In the genomic region with DNA sequence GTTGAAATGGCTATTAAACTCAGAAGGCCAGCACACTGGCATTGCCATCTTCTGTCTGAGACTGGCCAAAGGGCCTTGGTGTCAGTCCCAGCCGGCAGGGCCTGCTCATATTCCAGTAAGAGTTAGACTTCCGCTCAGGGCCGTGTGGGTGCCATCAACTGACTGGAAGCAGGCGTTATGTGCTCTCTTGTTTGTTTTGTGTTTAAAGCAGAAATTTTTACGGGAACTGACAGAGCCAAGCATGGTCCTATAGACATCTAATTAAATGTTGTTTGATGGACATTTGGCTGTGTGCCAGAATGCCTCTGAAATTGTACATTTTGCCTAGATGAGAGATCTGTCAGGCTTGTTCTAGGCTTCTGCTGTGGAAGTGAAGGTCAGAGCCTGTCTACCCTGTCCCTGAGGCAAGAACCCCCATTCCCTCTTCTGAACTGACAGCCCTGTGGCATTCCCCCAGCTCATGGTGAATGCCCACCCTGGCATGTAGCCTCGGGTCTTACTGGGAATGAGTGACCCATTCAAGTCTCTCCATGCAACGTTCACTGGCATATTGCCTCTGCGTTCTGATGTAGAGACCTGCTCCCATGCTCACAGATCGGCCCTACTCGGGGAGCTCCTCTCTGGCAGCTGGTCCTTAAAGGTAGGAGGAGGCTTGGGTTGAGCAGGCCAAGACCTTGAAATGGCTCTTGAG, we compare ENCODE assay signal across 23 mouse cellular contexts. TPM values are rescaled to one million over a fixed set of nuclear protein-coding genes. Genes with fewer than 3 reads are reported as not detected.
DNase-seq lines count a peak whose midpoint lies in the region; ATAC-seq and TF ChIP-seq lines count a peak whose summit lies in the region.
"Had no signal": no experiment of that assay in that cellular context is flagged by ENCODE, and none has a peak within 500 bp of the region (broad histone marks: within the 10 kb centered on the region; RNA-seq: fewer than 3 reads in every experiment).

No protein-coding gene starts in this region.

- H3K4me2 ChIP-seq in forebrain, embryonic 15.5 days (replicated peaks): no peak overlapping the region
- H3K4me2 ChIP-seq in forebrain, embryonic 11.5 days (ENCODE audit: low read depth, low read length, severe bottlenecking): no peak overlapping the region
- H3K4me2 ChIP-seq in lung, embryonic 14.5 days: no peak overlapping the region
- H3K4me2 ChIP-seq: hindbrain, embryonic 13.5 days; limb, embryonic 13.5 days; liver, embryonic 12.5 days; midbrain, embryonic 13.5 days had no signal

- peaks cover 75% of the 10 kb centered on the region for H3K36me3 ChIP-seq in forebrain, embryonic 15.5 days
- H3K36me3 ChIP-seq in forebrain, embryonic 11.5 days (ENCODE audit: control insufficient read depth, insufficient read depth, low read length): peaks cover 3% of the 10 kb centered on the region; the same call in 1 of the 2 replicates
- H3K36me3 ChIP-seq in lung, embryonic 14.5 days (ENCODE audit: insufficient read depth): peaks cover 83% of the 10 kb centered on the region

- peaks cover 9% of the 10 kb centered on the region; the same call in 1 of the 2 replicates for H3K4me1 ChIP-seq in forebrain, embryonic 15.5 days
- no peaks in the 10 kb centered on the region for H3K4me1 ChIP-seq in forebrain, embryonic 11.5 days (replicated peaks; ENCODE audit: control insufficient read depth, insufficient read depth, low read length)
- peaks cover 8% of the 10 kb centered on the region for H3K4me1 ChIP-seq in lung, embryonic 14.5 days (ENCODE audit: insufficient read depth)
- H3K4me1 ChIP-seq: hindbrain, embryonic 13.5 days; limb, embryonic 13.5 days; midbrain, embryonic 13.5 days had no signal

- H3K27ac ChIP-seq in forebrain, embryonic 15.5 days (replicated peaks): peak overlapping the region; percentile 7; the same call in 1 of the 2 replicates
- no peak overlapping the region for H3K27ac ChIP-seq in forebrain, embryonic 11.5 days (ENCODE audit: low read depth, low read length)
- no peak overlapping the region for H3K27ac ChIP-seq in lung, embryonic 14.5 days (ENCODE audit: low read depth)
- H3K27ac ChIP-seq: heart, adult 2 months; hindbrain, embryonic 13.5 days; limb, embryonic 13.5 days; liver, embryonic 12.5 days; midbrain, embryonic 13.5 days had no signal

- H3K9ac ChIP-seq in forebrain, embryonic 15.5 days (replicated peaks): no peak overlapping the region
- no peak overlapping the region for H3K9ac ChIP-seq in forebrain, embryonic 11.5 days (ENCODE audit: low read length)
- no peak overlapping the region for H3K9ac ChIP-seq in lung, embryonic 14.5 days
- H3K9ac ChIP-seq: hindbrain, embryonic 13.5 days; limb, embryonic 13.5 days; liver, embryonic 12.5 days; midbrain, embryonic 13.5 days had no signal

- no peak overlapping the region for H3K4me3 ChIP-seq in forebrain, embryonic 15.5 days
- no peak overlapping the region for H3K4me3 ChIP-seq in forebrain, embryonic 11.5 days (ENCODE audit: low read depth, low read length)
- no peak overlapping the region for H3K4me3 ChIP-seq in lung, embryonic 14.5 days (ENCODE audit: low read depth, low read length)
- H3K4me3 ChIP-seq: heart, adult 2 months; hindbrain, embryonic 13.5 days; limb, embryonic 13.5 days; liver, embryonic 12.5 days; midbrain, embryonic 13.5 days had no signal

- no peak for DNase-seq in forebrain, embryonic 11.5 days (ENCODE audit: low spot score)
- DNase-seq in lung, embryonic 14.5 days: peak; percentile 76
- DNase-seq in lung, postnatal 10 days: no peak
- peak; percentile 22 for DNase-seq in right cerebral cortex, postnatal 4 days
- DNase-seq in right cerebral cortex, adult 18-20 months: no peak
- DNase-seq in heart, postnatal 36 days: no peak
- DNase-seq: adrenal gland, adult 2 months; B cell, adult 2 months; cerebellum, adult 11-12 months; gastrocnemius, postnatal 14 days; heart, adult 2 months; kidney, adult 2 months; kidney, postnatal 10 days; layer of hippocampus, postnatal 36 days; lung, postnatal 14 days; thymus, postnatal 14 days had no signal

- no peak; the same call in 1 of the 2 replicates for ATAC-seq in forebrain, embryonic 15.5 days (replicated peaks)
- ATAC-seq in forebrain, embryonic 11.5 days (replicated peaks; ENCODE audit: low FRiP score): no peak
- no peak for ATAC-seq in lung, embryonic 14.5 days (ENCODE audit: insufficient read depth)
- ATAC-seq: liver, embryonic 12.5 days; midbrain, embryonic 13.5 days had no signal

- TF ChIP-seq CTCF in lung, embryonic 14.5 days (IDR thresholded peaks at IDR 0.05; ENCODE audit: low read depth): no peak

- WGBS in forebrain, embryonic 15.5 days: 58% methylated on average over 10 of the region's 10 CpGs
- 94% methylated on average over 10 of the region's 10 CpGs for WGBS in forebrain, embryonic 11.5 days
- 63% methylated on average over 10 of the region's 10 CpGs for WGBS in lung, embryonic 14.5 days

- no peaks in the 10 kb centered on the region for H3K9me3 ChIP-seq in forebrain, embryonic 15.5 days
- no peaks in the 10 kb centered on the region for H3K9me3 ChIP-seq in forebrain, embryonic 11.5 days (ENCODE audit: control insufficient read depth, low read length)
- no peaks in the 10 kb centered on the region for H3K9me3 ChIP-seq in lung, embryonic 14.5 days (ENCODE audit: low read depth, low read length)
- H3K9me3 ChIP-seq: G1E; hindbrain, embryonic 13.5 days; limb, embryonic 13.5 days; liver, embryonic 12.5 days; midbrain, embryonic 13.5 days had no signal

- intact Hi-C loops in heart, postnatal 36 days (cut with DNase I): no loop called here

- H3K27me3 ChIP-seq in forebrain, embryonic 15.5 days: no peaks in the 10 kb centered on the region
- no peaks in the 10 kb centered on the region for H3K27me3 ChIP-seq in forebrain, embryonic 11.5 days (ENCODE audit: control insufficient read depth, insufficient read depth, low read length)
- no peaks in the 10 kb centered on the region for H3K27me3 ChIP-seq in lung, embryonic 14.5 days (ENCODE audit: insufficient read depth, low read length)
- H3K27me3 ChIP-seq: CH12.LX; hindbrain, embryonic 13.5 days; limb, embryonic 13.5 days; liver, embryonic 12.5 days; midbrain, embryonic 13.5 days had no signal

RNA-seq across cellular contexts. Expression of a gene that starts 38.1 kb away (rescaled TPM):
- 95.0 and 105 TPM in 2 replicates for polyA plus RNA-seq in forebrain, embryonic 15.5 days (2015; fragmentation: Nextera tagmentation; extraction: Ambion mirVana)
- polyA plus RNA-seq in forebrain, embryonic 11.5 days (2014; fragmentation: Nextera tagmentation; extraction: Ambion mirVana): 73.0 and 80.0 TPM in 2 replicates
- 59.3 and 61.3 TPM in 2 replicates for polyA plus RNA-seq in lung, embryonic 14.5 days (2014; fragmentation: Nextera tagmentation; extraction: Ambion mirVana)
- 10 to 100 TPM; 19.5 to 22.3 TPM for total RNA-seq in heart, postnatal 36 days (2021)

RNA-seq across cellular contexts. Expression of a gene that starts 40.4 kb away (rescaled TPM):
- polyA plus RNA-seq in forebrain, embryonic 15.5 days (2015; fragmentation: Nextera tagmentation; extraction: Ambion mirVana): 0.13 and 0.28 TPM in 2 replicates
- 0.72 and 1.00 TPM in 2 replicates for polyA plus RNA-seq in forebrain, embryonic 11.5 days (2014; fragmentation: Nextera tagmentation; extraction: Ambion mirVana)
- 2.0 and 2.2 TPM in 2 replicates for polyA plus RNA-seq in lung, embryonic 14.5 days (2014; fragmentation: Nextera tagmentation; extraction: Ambion mirVana)
- under 1 TPM; 0.36 to 0.79 TPM for total RNA-seq in heart, postnatal 36 days (2021)

Comparison
In these comparisons a context has a peak if more than half of its experiments do, and no peak if none do; other contexts are left out.
1. DNase-seq: peak in lung, embryonic 14.5 days (single experiment) and right cerebral cortex, postnatal 4 days (single experiment); none in forebrain, embryonic 11.5 days (single experiment), lung, postnatal 10 days (single experiment), right cerebral cortex, adult 18-20 months (single experiment) and heart, postnatal 36 days (0 of 2).